Mouse (Mus musculus) stomach, embryonic 14.5 days (tissue): ENCODE measurements at regions not wholly inside any gene's neighbourhood (a gene's known extent, or its start where the extent isn't known, plus 50 kb on each side); places are given as distances from the start of the nearest gene placed in this dataset.

Experiments
- ATAC-seq: fragments of 200-750 bp; cut with Nextera tagmentation; 2 replicates; pipeline ENCODE4 v1.8.0; 2017; ENCODE audit warnings: low read depth, moderate TSS enrichment; ENCODE audit not compliant: insufficient number of reproducible peaks, insufficient read depth, low FRiP score
- H3K27ac ChIP-seq: fragments of 300-500 bp; sonication (generic); 2 replicates; pipeline ENCODE4 v1.5.1; 2014; ENCODE audit warnings: mild to moderate bottlenecking, low read length, moderate library complexity, mixed read lengths
- H3K27me3 ChIP-seq: fragments of 300-500 bp; sonication (generic); 2 replicates; pipeline ENCODE4 v1.6.1; 2014; ENCODE audit warnings: low read length, control low read depth, mixed read lengths; ENCODE audit not compliant: control insufficient read depth, insufficient read depth
- H3K36me3 ChIP-seq: fragments of 300-500 bp; sonication (generic); 2 replicates; pipeline ENCODE4 v1.6.1; 2014; ENCODE audit warnings: mild to moderate bottlenecking, control low read depth, low read length, moderate library complexity, mixed read lengths; ENCODE audit not compliant: control insufficient read depth, insufficient read depth
- H3K4me1 ChIP-seq: fragments of 300-500 bp; sonication (generic); 2 replicates; pipeline ENCODE4 v1.6.1; 2014; ENCODE audit warnings: low read length, control low read depth, mixed read lengths; ENCODE audit not compliant: control insufficient read depth, insufficient read depth
- H3K4me2 ChIP-seq: fragments of 300-500 bp; sonication (generic); replicated peaks from 2 replicates; pipeline ENCODE4 v1.6.1; 2014; ENCODE audit warnings: low read depth, low read length, control low read depth
- H3K4me3 ChIP-seq: fragments of 300-500 bp; sonication (generic); 2 replicates; pipeline ENCODE4 v1.5.1; 2014; ENCODE audit warnings: low read depth, low read length, control low read depth
- H3K9ac ChIP-seq: fragments of 300-500 bp; sonication (generic); replicated peaks from 2 replicates; pipeline ENCODE4 v1.6.1; 2014; ENCODE audit warnings: low read depth, mild to moderate bottlenecking, control low read depth, low read length, moderate library complexity, mixed read lengths
- H3K9me3 ChIP-seq: fragments of 300-500 bp; sonication (generic); 2 replicates; pipeline ENCODE4 v1.6.1; 2016; ENCODE audit warnings: low read depth, low read length, control low read depth; ENCODE audit not compliant: control insufficient read depth
- WGBS: fragments of 180-500 bp; shearing (Covaris S2); extraction: QIAGEN DNeasy Blood & Tissue Kit; methylation state at CpG from one replicate; pipeline ENCODE4 v1.1.7; 2014; 5-methylcytosine and 5-hydroxymethylcytosine counted together

DNA sequence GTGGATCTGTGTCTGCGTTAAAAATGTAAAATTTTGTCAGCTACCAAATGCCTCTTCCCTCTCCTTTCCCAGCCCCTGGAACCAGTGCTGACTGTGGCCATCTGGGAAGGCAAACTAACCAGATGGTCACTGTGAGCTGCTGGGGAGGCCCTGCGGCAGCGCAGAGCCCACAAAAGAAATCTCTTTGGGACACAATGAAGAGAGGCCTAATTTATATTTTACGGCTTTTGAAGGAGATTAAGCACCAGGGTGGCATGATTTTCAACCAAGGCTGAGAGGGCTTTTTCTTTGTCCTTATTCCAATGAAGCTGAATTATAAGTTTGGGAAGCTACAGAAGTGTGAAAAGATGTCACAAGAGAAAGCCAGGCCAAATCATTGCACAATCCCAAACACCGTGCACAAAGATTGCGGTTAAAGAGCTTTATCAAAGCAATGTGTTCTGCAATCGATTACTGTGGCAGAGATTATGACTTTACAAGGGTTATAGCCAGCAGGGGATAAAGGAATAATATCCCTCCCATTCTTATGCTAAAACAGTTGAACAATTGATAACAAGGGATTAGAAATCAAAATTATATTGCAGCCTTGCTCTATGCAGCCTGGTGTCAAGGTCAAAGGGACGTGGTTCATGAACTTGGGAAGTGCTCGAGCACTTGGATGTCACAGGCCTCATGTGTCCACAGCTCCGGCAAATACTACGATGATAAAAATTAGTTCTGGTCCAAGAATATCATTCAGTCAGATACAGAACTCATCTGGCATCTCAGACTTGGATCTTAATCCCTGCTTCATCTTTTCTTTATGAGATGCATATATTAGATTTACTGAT, 237.6 kb downstream of the Pros1 start:
- H3K36me3 ChIP-seq = no peaks in the 10 kb centered on the region
- H3K9me3 ChIP-seq = no peaks in the 10 kb centered on the region
- WGBS = 72% methylated on average over 11 of the region's 11 CpGs
- H3K4me2 ChIP-seq = no peak overlapping the region
- H3K27me3 ChIP-seq = no peaks in the 10 kb centered on the region
- ATAC-seq = no peak
- no peak overlapping the region for H3K27ac ChIP-seq
- no peaks in the 10 kb centered on the region for H3K4me1 ChIP-seq
- no peak overlapping the region for H3K9ac ChIP-seq
- H3K4me3 ChIP-seq = no peak overlapping the region

DNA sequence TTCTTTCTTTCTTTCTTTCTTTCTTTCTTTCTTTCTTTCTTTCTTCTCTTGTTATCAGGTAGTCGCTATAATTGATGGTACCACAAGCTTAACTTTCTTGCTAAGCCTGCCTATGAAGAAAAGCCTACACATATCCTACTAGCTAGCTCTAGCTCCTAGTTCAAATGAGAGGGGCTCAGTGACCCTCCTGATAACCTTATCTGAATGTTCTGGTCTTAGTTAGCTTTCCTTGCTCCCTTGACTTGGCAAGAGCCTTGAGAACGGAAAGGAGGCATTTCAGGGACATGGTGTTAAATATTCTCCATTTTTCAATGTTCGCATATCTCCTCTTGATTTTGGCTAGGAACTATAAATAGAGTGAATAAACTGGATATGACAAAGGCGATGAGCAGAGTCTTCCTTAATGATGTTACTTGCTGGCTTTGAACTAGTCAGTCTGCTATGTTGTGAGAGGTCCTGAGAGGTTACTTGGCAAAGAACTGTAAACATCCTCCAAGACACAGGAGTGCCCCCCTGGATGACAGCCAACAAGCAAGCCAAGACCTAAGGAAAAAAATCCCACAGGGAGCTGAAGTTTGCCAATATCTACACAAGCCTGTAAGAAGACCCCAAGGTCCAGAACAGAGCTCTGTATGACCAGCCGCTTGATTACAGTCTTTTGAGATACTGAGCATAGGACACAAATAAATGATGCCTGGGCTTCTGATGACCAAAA, 240.2 kb downstream of the Pros1 start:
- H3K4me2 ChIP-seq = no peak overlapping the region
- H3K9me3 ChIP-seq = no peaks in the 10 kb centered on the region
- H3K9ac ChIP-seq = no peak overlapping the region
- ATAC-seq = no peak
- no peaks in the 10 kb centered on the region for H3K4me1 ChIP-seq
- H3K4me3 ChIP-seq = no peak overlapping the region
- no peak overlapping the region for H3K27ac ChIP-seq
- WGBS = 72% methylated on average over 5 of the region's 5 CpGs
- H3K36me3 ChIP-seq = no peaks in the 10 kb centered on the region
- no peaks in the 10 kb centered on the region for H3K27me3 ChIP-seq

DNA sequence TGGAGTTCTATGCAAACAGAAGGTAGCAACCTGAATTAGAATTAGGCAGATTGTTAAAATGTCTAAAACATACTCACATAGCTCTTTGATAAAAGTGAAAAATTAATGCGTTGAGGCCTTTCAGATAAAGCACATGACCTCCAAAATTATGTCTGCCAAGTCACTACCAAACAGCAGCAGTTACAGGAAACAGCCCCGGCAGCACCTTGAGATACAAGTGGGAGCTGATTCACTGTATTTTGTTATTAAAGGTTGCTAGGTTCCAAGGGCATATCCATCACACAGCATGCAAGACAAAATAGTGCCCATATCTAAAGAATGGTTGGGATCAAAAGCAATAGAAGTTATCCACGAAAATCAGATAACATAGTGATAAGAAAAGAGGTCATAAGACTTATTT, 248.3 kb downstream of the Pros1 start:
- Histone ChIP-seq H3K27me3 (no peaks in the 10 kb centered on the region), H3K9ac (no peak overlapping the region), H3K4me3 (no peak overlapping the region), H3K4me1 (no peaks in the 10 kb centered on the region), H3K4me2 (no peak overlapping the region), H3K9me3 (no peaks in the 10 kb centered on the region), H3K27ac (no peak overlapping the region), H3K36me3 (no peaks in the 10 kb centered on the region)
- WGBS = 66% methylated on average over 3 of the region's 3 CpGs
- ATAC-seq = no peak

DNA sequence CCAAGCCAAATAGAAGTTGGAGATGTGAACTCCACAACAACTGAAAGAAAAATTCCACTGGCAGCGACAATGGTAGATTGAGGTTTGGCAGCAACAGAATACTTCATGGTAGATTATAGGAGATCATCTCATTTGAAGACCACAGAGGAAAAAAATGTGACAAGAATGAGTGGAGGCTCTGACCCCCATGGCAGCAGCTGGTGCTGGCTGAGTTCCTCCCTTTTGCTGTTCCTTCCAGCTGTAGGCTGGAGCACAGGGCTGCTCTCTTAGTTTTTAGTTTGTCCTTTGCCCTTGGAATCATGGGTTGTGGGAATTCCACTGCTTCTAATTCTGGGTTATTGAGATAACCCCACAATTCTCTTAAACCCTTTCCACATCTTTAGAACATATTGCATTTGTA, 248.8 kb downstream of the Pros1 start:
- no peak overlapping the region for H3K4me2 ChIP-seq
- WGBS = 73% methylated on average over 1 of the region's 1 CpGs
- no peak overlapping the region for H3K27ac ChIP-seq
- H3K9me3 ChIP-seq = no peaks in the 10 kb centered on the region
- no peak for ATAC-seq
- no peak overlapping the region for H3K4me3 ChIP-seq
- H3K27me3 ChIP-seq = no peaks in the 10 kb centered on the region
- H3K4me1 ChIP-seq = no peaks in the 10 kb centered on the region
- H3K9ac ChIP-seq = no peak overlapping the region
- no peaks in the 10 kb centered on the region for H3K36me3 ChIP-seq

DNA sequence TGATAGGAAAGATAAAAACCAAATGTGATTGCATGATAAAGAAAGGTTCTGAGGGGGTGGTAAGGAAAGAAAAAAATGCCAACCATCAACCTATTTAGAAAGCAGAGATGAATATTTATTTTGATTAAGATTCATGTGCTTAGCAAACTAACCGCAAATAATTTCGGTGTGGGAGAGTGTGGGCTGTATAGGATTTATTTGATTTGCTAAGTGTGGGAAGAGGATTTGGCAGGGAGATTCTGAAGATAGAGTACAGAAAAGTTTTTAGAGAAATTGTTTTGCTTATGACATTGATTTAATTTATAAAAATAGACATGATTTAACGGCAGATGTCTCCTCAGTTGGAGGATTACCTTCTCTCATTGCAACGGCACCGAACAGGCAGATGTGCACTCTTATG, 250.3 kb downstream of the Pros1 start:
- H3K27ac ChIP-seq = peak overlapping the region; percentile 67
- no peak overlapping the region for H3K9ac ChIP-seq
- H3K9me3 ChIP-seq = no peaks in the 10 kb centered on the region
- H3K27me3 ChIP-seq = no peaks in the 10 kb centered on the region
- no peak for ATAC-seq
- no peak overlapping the region for H3K4me3 ChIP-seq
- WGBS = 57% methylated on average over 5 of the region's 5 CpGs
- no peaks in the 10 kb centered on the region for H3K4me1 ChIP-seq
- H3K4me2 ChIP-seq = no peak overlapping the region
- H3K36me3 ChIP-seq = no peaks in the 10 kb centered on the region

DNA sequence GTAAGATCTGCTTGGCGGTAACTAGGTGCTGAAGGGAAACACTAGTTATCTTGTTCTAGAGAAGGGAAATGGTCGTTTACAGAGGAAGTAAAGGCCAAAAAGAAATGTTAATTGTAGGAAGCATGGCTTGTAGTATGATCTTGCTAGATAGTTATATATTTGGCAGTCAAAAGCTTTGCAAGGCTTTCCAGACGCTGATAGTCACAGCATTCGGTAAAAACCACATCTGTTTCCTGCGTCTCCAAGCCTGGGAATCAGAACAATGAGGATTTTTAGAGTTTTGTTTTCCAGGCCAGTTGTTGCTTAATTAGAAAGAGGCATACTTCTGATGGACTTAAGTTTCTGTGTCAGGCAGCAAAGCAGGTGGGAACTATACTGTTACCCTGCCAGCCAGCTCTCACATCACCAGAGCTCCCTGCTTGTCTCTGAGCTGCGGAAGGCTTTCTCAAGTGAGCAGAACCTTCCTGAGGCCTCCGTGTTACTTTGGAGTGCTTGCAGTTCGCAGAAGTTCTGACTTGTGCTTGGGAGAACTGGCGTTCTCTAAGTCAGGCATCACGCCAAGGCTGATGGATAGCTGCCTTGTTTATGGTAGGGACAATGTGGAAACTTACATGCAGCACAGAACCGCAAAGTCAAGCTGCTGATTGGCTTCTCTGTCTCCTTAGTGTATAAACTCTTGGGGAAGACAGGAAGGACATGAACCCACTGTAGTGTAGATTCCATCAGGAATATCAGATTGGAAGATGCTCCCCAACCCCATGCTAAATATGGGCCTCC, 251.0 kb downstream of the Pros1 start:
- H3K4me3 ChIP-seq = no peak overlapping the region
- H3K9me3 ChIP-seq = no peaks in the 10 kb centered on the region
- no peaks in the 10 kb centered on the region for H3K27me3 ChIP-seq
- H3K36me3 ChIP-seq = no peaks in the 10 kb centered on the region
- H3K4me2 ChIP-seq = no peak overlapping the region
- no peaks in the 10 kb centered on the region for H3K4me1 ChIP-seq
- no peak overlapping the region for H3K9ac ChIP-seq
- H3K27ac ChIP-seq = peak overlapping the region; percentile 67
- ATAC-seq = no peak; the same call in 1 of the 2 replicates
- WGBS = 44% methylated on average over 11 of the region's 11 CpGs

DNA sequence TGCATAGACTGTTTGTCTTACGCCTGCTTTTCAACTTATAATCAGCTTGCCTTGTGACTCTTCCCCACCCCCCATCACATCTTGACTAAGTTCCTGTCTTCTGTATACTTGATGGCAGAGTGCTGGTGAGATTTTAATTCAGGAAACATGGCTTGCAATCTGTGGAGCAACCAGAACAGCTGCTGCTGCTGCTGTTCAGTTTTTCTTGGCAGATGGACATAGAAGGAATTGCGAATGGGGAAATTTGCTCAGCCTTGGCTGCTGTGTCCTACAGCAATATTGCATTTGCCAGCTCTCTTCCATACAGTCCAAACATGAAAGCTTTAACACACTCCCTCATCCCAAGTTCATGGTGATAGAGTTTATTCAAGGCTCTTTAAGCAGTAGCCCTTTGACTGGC, 262.3 kb downstream of the Pros1 start:
- no peaks in the 10 kb centered on the region for H3K9me3 ChIP-seq
- no peaks in the 10 kb centered on the region for H3K4me1 ChIP-seq
- no peak overlapping the region for H3K4me2 ChIP-seq
- no peak overlapping the region for H3K27ac ChIP-seq
- H3K4me3 ChIP-seq = no peak overlapping the region
- H3K27me3 ChIP-seq = no peaks in the 10 kb centered on the region
- no peak overlapping the region for H3K9ac ChIP-seq
- WGBS = 76% methylated on average over 2 of the region's 2 CpGs
- H3K36me3 ChIP-seq = no peaks in the 10 kb centered on the region
- ATAC-seq = no peak

DNA sequence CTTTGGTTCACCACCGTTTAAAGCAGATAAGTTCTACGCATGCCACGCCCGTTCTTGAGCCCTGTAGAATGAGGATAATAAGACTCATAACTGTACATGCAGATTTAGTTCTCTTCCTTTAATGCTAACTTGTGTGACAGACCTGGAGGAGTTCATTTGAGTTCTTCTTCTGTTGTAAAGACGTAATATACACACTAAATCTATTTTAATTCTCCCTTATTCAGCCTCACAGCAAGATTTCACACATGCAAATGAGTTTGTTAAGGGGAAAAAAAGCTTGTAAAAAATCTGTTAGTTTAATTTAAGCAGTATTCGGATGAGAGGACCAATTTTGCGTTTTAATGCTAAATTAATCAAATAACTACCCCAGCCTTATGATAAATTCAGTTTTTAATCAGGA, 264.6 kb downstream of the Pros1 start:
- H3K27ac ChIP-seq = no peak overlapping the region
- no peaks in the 10 kb centered on the region for H3K27me3 ChIP-seq
- H3K9ac ChIP-seq = no peak overlapping the region
- H3K4me1 ChIP-seq = no peaks in the 10 kb centered on the region
- H3K4me2 ChIP-seq = no peak overlapping the region
- no peaks in the 10 kb centered on the region for H3K36me3 ChIP-seq
- ATAC-seq = no peak
- H3K9me3 ChIP-seq = no peaks in the 10 kb centered on the region
- H3K4me3 ChIP-seq = no peak overlapping the region
- 76% methylated on average over 7 of the region's 7 CpGs for WGBS
